Mouse (Mus musculus) G1E (cell line): ENCODE results near the gene 1700086D15Rik.

Experiments used
- CTCF ChIP-seq: IDR thresholded peaks from 2 replicates; pipeline ENCODE4 v1.5.1; 2012; ENCODE audit warnings: low read depth, low read length, inconsistent platforms, mixed read lengths
- GATA1 ChIP-seq: IDR thresholded peaks from 2 replicates; pipeline ENCODE4 v1.6.1; 2012; ENCODE audit warnings: borderline replicate concordance, low read length, inconsistent platforms, mixed read lengths

DNA sequence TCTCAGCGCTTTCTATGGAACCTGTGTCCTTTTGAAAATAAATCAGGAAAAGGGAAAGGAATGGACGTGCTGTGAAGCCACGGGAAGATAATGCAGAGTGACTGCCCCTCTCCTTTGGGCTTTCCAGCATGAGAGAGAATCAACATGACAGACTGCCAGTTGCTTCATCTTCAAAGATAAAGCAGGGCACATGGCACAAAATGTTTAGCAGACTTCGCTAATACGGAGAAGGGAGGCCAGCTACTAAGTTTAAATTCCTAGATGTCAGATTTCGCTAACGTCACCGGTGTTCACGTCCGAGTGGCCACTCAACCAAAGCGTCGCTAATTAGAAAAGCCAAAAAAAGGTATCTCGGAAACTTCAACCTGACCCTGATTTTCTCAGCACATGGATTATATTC, 45.0 kb upstream of the 1700086D15Rik start:
- no peak for TF ChIP-seq CTCF
- TF ChIP-seq GATA1: no peak
